Mouse (Mus musculus) CD8-positive naive resting alpha-beta T cell, adult 2 months (primary cell): ENCODE results near the gene Efcab2.
A peak's percentile ranks its signal among the peaks of the same experiment; 100 is the strongest.
"Not testable (repeated sequence)": the region's sequence is repeated elsewhere in the genome, so short reads cannot be mapped to it uniquely, and the experiment has no call there.

Source experiments
- DNase-seq, 2 experiments: peaks; one replicate each; pipeline ENCODE4 v3.0.0; 2022; ENCODE audit warnings: low read depth in 2 of 2, low spot score in 2 of 2

The Efcab2 gene

DNA sequence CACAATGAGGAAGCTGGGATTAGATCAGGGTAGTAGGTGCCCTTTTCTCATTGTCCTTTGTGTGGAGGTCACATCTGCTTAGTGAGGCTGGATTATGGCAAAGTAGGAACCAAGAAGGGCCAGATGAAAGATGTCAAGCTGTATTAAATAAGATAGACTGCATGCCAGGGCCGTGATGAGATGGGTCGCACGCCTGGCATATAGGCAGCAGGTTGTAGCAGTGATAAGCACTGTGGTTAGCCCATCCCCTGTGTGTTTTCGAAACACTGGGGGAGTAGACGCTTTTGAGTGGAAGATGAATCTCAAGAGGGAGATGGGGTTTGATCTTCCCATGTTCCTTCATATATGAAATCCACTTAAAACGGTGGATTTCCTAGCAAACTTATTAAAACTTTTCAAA, 3.9 kb upstream of the Efcab2 start:
- DNase-seq, result no peak

GRCm38 (mm10) chr1:178405445-178405911, 407 bp upstream of the Efcab2 start:
- DNase-seq, result peak; percentile 49 to 59

GRCm38 (mm10) chr1:178406765-178407645, 1.1 kb downstream of the Efcab2 start:
- DNase-seq, result no peak

GRCm38 (mm10) chr1:178407651-178408050, 1.8 kb downstream of the Efcab2 start:
- no peak for DNase-seq

- no peak for DNase-seq
Observed at GRCm38 (mm10) chr1:178408901-178409361, 3.0 kb downstream of the Efcab2 start.

GRCm38 (mm10) chr1:178413367-178413766, 7.5 kb downstream of the Efcab2 start:
- DNase-seq, result not testable (repeated sequence)

DNA sequence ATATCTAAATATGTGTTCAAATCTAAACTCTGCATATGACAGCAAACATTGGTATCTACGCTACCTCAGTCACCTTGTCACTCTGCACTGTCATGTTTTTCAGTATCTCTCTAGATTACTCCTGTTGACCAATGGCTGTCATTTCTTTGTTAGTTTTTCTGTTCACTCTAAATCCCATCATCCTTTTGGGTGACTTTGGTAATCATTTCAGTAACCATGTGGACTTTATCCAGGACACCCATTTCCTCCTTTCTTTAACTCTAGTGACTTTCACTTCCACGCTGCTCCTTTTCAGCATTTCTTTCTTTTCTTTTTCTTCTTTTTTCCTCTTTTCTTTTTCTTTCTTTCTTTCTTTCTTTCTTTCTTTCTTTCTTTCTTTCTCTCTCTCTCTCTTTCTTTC, 13.7 kb downstream of the Efcab2 start:
- no peak for DNase-seq

- no peak for DNase-seq
Observed at GRCm38 (mm10) chr1:178423662-178424061, 17.8 kb downstream of the Efcab2 start.

GRCm38 (mm10) chr1:178431619-178432444, 25.9 kb downstream of the Efcab2 start:
- DNase-seq, result no peak

- DNase-seq, result no peak
Observed at GRCm38 (mm10) chr1:178433619-178434018, 27.7 kb downstream of the Efcab2 start.

GRCm38 (mm10) chr1:178444407-178444806, 38.5 kb downstream of the Efcab2 start:
- DNase-seq, result no peak

DNA sequence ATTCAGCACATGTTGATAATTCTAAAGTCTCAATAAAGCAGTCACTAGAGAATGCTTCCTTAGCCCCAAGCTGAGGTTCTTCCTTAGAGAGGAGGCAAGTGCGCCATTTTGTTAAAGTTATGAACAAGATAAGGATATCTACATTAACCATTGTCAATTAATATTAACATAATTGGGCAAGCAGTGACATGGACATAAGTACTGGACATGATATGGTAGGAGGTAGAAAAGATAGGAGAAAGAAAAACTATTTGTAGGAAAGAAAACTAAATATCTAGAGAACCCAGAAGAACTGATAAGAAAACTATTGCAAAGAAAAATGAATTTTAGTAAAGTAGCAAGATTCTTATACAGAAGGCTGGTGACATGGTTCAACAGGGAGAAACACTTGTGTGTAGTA, 41.2 kb downstream of the Efcab2 start:
- DNase-seq, result no peak

- no peak for DNase-seq
Observed at GRCm38 (mm10) chr1:178448271-178448744, 42.4 kb downstream of the Efcab2 start.

- peak; percentile 56 to 66 for DNase-seq
Observed at GRCm38 (mm10) chr1:178449172-178449571, 43.3 kb downstream of the Efcab2 start.

GRCm38 (mm10) chr1:178449933-178450332, 44.0 kb downstream of the Efcab2 start:
- DNase-seq, result no peak

DNA sequence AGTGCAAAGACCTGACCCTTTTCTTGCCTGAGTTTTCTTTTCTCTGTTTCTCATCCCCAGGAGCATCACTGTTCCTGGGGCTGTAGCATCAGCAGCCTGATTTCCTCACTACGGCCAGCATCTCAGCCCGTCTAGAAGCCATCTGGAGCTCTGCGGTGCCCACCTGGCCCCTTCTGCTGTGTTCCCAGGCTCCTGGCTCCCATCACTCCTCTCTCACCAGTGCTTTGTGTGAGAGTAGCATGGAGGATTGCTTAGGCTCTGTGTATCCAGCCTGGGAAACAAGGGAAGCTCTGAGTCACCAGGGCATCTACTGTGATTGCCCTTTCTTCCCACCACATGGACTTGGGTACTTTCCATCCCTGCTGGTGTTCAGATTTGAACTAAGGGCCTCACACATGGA, 48.2 kb downstream of the Efcab2 start:
- DNase-seq, result no peak

GRCm38 (mm10) chr1:178455120-178455519, 49.2 kb downstream of the Efcab2 start:
- DNase-seq, result no peak

GRCm38 (mm10) chr1:178458029-178458428, 52.1 kb downstream of the Efcab2 start:
- DNase-seq, result no peak

GRCm38 (mm10) chr1:178463712-178464111, 57.8 kb downstream of the Efcab2 start:
- DNase-seq, result peak; percentile 65 to 77

- no peak for DNase-seq
Observed at GRCm38 (mm10) chr1:178464140-178464539, 58.3 kb downstream of the Efcab2 start.

GRCm38 (mm10) chr1:178467594-178467993, 61.7 kb downstream of the Efcab2 start:
- no peak for DNase-seq

- peak in 1 of 2 experiments; percentile 40 for DNase-seq
Observed at GRCm38 (mm10) chr1:178468280-178468679, 62.4 kb downstream of the Efcab2 start.
